Mouse (Mus musculus) ES-E14 (cell line): ENCODE measurements around the gene Cpd.

ENCODE experiments used
- CHD2 ChIP-seq: IDR thresholded peaks from 2 replicates; pipeline ENCODE4 v1.6.1; 2014; ENCODE audit warnings: mild to moderate bottlenecking, low read depth, low read length, inconsistent platforms
- MAFK ChIP-seq: IDR thresholded peaks from 2 replicates; pipeline ENCODE4 v1.6.1; 2014; ENCODE audit warnings: mild to moderate bottlenecking, low read depth, low read length, inconsistent platforms; ENCODE audit not compliant: insufficient read depth

GRCm38 (mm10) chr11:76734560-76734959, 112.3 kb downstream of the Cpd start:
- TF ChIP-seq MAFK (no peak), CHD2 (no peak)
